Mouse (Mus musculus) stomach, embryonic 14.5 days (tissue): ENCODE measurements around the gene Rufy4. TPM values are rescaled to one million over a fixed set of nuclear protein-coding genes. Genes with fewer than 3 reads are reported as not detected.

Source experiments
- ATAC-seq: fragments of 200-750 bp; cut with Nextera tagmentation; 2 replicates; pipeline ENCODE4 v1.8.0; 2017; ENCODE audit warnings: low read depth, moderate TSS enrichment; ENCODE audit not compliant: insufficient number of reproducible peaks, insufficient read depth, low FRiP score
- H3K27ac ChIP-seq: fragments of 300-500 bp; sonication (generic); 2 replicates; pipeline ENCODE4 v1.5.1; 2014; ENCODE audit warnings: mild to moderate bottlenecking, low read length, moderate library complexity, mixed read lengths
- H3K27me3 ChIP-seq: fragments of 300-500 bp; sonication (generic); 2 replicates; pipeline ENCODE4 v1.6.1; 2014; ENCODE audit warnings: low read length, control low read depth, mixed read lengths; ENCODE audit not compliant: control insufficient read depth, insufficient read depth
- H3K36me3 ChIP-seq: fragments of 300-500 bp; sonication (generic); 2 replicates; pipeline ENCODE4 v1.6.1; 2014; ENCODE audit warnings: mild to moderate bottlenecking, control low read depth, low read length, moderate library complexity, mixed read lengths; ENCODE audit not compliant: control insufficient read depth, insufficient read depth
- H3K4me1 ChIP-seq: fragments of 300-500 bp; sonication (generic); 2 replicates; pipeline ENCODE4 v1.6.1; 2014; ENCODE audit warnings: low read length, control low read depth, mixed read lengths; ENCODE audit not compliant: control insufficient read depth, insufficient read depth
- H3K4me2 ChIP-seq: fragments of 300-500 bp; sonication (generic); replicated peaks from 2 replicates; pipeline ENCODE4 v1.6.1; 2014; ENCODE audit warnings: low read depth, low read length, control low read depth
- H3K4me3 ChIP-seq: fragments of 300-500 bp; sonication (generic); 2 replicates; pipeline ENCODE4 v1.5.1; 2014; ENCODE audit warnings: low read depth, low read length, control low read depth
- H3K9ac ChIP-seq: fragments of 300-500 bp; sonication (generic); replicated peaks from 2 replicates; pipeline ENCODE4 v1.6.1; 2014; ENCODE audit warnings: low read depth, mild to moderate bottlenecking, control low read depth, low read length, moderate library complexity, mixed read lengths
- H3K9me3 ChIP-seq: fragments of 300-500 bp; sonication (generic); 2 replicates; pipeline ENCODE4 v1.6.1; 2016; ENCODE audit warnings: low read depth, low read length, control low read depth; ENCODE audit not compliant: control insufficient read depth
- WGBS: fragments of 180-500 bp; shearing (Covaris S2); extraction: QIAGEN DNeasy Blood & Tissue Kit; methylation state at CpG from one replicate; pipeline ENCODE4 v1.1.7; 2014; 5-methylcytosine and 5-hydroxymethylcytosine counted together
- polyA plus RNA-seq: library from polyadenylated mRNA; unstranded; fragments of >200 nt; fragmentation: Nextera tagmentation; extraction: Ambion mirVana; gene quantifications from 2 replicates; pipeline ENCODE4 v1.2.1, GENCODE M21; 2014

Rufy4 gene
- polyA plus RNA-seq, 1 experiment from 2014 or later: 0.26 TPM

GRCm38 (mm10) chr1:74095728-74096127, 29.6 kb upstream of the Rufy4 start:
- H3K4me2 ChIP-seq: no peak overlapping the region
- H3K4me3 ChIP-seq: no peak overlapping the region
- H3K4me1 ChIP-seq: peaks cover 36% of the 10 kb centered on the region
- no peaks in the 10 kb centered on the region for H3K9me3 ChIP-seq
- no peaks in the 10 kb centered on the region for H3K36me3 ChIP-seq
- no peak overlapping the region for H3K9ac ChIP-seq
- no peak for ATAC-seq
- no peak overlapping the region for H3K27ac ChIP-seq
- peaks cover 15% of the 10 kb centered on the region; the same call in 1 of the 2 replicates for H3K27me3 ChIP-seq
- WGBS: 53% methylated on average over 3 of the region's 3 CpGs

GRCm38 (mm10) chr1:74098004-74099000, 27.0 kb upstream of the Rufy4 start:
- peaks cover 21% of the 10 kb centered on the region for H3K4me1 ChIP-seq
- peak; percentile 30 for ATAC-seq
- under 1% methylated on average over 58 of the region's 58 CpGs for WGBS
- H3K27ac ChIP-seq: peak overlapping the region; percentile 48; the same call in 1 of the 2 replicates
- H3K9me3 ChIP-seq: no peaks in the 10 kb centered on the region
- peak overlapping the region; percentile 51 for H3K4me3 ChIP-seq
- peaks cover 15% of the 10 kb centered on the region; the same call in 1 of the 2 replicates for H3K27me3 ChIP-seq
- H3K4me2 ChIP-seq: peak overlapping the region; percentile 96
- H3K36me3 ChIP-seq: no peaks in the 10 kb centered on the region
- peak overlapping the region; percentile 48 for H3K9ac ChIP-seq

DNA sequence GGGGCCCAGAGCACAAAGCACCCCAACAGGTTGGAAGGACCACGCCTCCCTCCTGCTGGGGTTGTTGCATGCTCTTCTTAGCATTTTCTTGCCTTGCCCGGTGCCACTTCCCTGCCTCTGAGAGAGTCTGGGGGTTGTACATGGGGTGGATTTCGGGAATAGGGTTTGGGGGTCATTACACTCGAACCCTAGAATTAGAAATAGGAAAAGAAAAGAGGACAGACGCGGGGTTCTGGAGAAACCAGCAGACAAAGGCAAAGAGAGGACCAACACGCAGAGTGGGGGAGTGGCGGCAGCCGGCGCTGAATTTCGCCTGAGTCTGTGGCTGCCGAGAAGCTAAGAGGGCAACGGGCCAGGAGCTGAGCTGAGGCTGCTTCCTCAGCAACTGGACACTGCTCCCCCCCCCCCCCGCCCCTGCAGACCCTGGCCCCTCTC, 26.3 kb upstream of the Rufy4 start:
- peaks cover 28% of the 10 kb centered on the region for H3K4me1 ChIP-seq
- H3K27me3 ChIP-seq: peaks cover 15% of the 10 kb centered on the region; the same call in 1 of the 2 replicates
- H3K27ac ChIP-seq: peak overlapping the region; percentile 48; the same call in 1 of the 2 replicates
- H3K4me3 ChIP-seq: peak overlapping the region; percentile 51
- H3K9me3 ChIP-seq: no peaks in the 10 kb centered on the region
- 0 out of 2 replicates have a peak, but pooled peaks have one; percentile 35 for ATAC-seq
- H3K36me3 ChIP-seq: no peaks in the 10 kb centered on the region
- H3K4me2 ChIP-seq: peak overlapping the region; percentile 96
- H3K9ac ChIP-seq: peak overlapping the region; percentile 48
- under 1% methylated on average over 13 of the region's 14 CpGs for WGBS

- Histone ChIP-seq H3K9ac (no peak overlapping the region), H3K36me3 (no peaks in the 10 kb centered on the region), H3K27me3 (no peaks in the 10 kb centered on the region), H3K27ac (no peak overlapping the region), H3K4me2 (no peak overlapping the region), H3K4me3 (no peak overlapping the region), H3K9me3 (no peaks in the 10 kb centered on the region), H3K4me1 (peaks cover 21% of the 10 kb centered on the region)
- peak; percentile 43; the same call in 1 of the 2 replicates for ATAC-seq
- 24% methylated on average over 6 of the region's 6 CpGs for WGBS
Observed at GRCm38 (mm10) chr1:74103654-74104353, 21.5 kb upstream of the Rufy4 start.

- Histone ChIP-seq H3K4me1 (peaks cover 14% of the 10 kb centered on the region), H3K4me2 (no peak overlapping the region), H3K9me3 (no peaks in the 10 kb centered on the region), H3K27ac (no peak overlapping the region), H3K27me3 (no peaks in the 10 kb centered on the region), H3K36me3 (no peaks in the 10 kb centered on the region), H3K4me3 (no peak overlapping the region), H3K9ac (no peak overlapping the region)
- WGBS: 87% methylated on average over 4 of the region's 4 CpGs
- ATAC-seq: no peak
Observed at GRCm38 (mm10) chr1:74105660-74106059, 19.7 kb upstream of the Rufy4 start.

DNA sequence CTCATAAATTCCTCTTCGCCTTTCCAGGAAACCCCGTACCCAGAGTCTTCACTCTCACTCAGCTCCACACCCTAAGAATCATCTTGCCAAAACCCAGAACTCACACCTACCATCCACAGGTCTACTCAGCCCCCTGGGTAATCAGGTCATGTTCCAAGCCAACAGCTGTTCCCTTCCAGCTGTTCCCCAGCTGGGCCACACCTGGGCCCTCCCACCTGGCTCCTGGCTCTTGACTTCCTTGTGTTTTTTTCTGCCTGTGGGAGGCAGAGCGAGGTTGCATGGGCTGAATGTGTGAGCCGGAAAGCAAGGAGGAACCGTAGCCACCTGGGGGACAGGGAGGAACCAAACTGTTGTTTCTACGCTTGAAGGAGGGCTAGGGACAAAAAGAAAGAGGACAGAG, 19.1 kb upstream of the Rufy4 start:
- WGBS: 56% methylated on average over 6 of the region's 6 CpGs
- H3K4me1 ChIP-seq: peaks cover 18% of the 10 kb centered on the region

GRCm38 (mm10) chr1:74107931-74108618, 17.3 kb upstream of the Rufy4 start:
- no peak for ATAC-seq
- Histone ChIP-seq H3K36me3 (no peaks in the 10 kb centered on the region), H3K4me2 (no peak overlapping the region), H3K4me1 (peaks cover 25% of the 10 kb centered on the region), H3K27me3 (no peaks in the 10 kb centered on the region), H3K9ac (no peak overlapping the region), H3K9me3 (no peaks in the 10 kb centered on the region), H3K27ac (no peak overlapping the region), H3K4me3 (no peak overlapping the region)
- WGBS: 74% methylated on average over 4 of the region's 5 CpGs

More for the DNA sequence above, 19.1 kb upstream of the Rufy4 start:
- no peak for ATAC-seq
- H3K9me3 ChIP-seq: no peaks in the 10 kb centered on the region
- H3K36me3 ChIP-seq: no peaks in the 10 kb centered on the region
- H3K4me3 ChIP-seq: no peak overlapping the region
- H3K4me2 ChIP-seq: no peak overlapping the region
- H3K27me3 ChIP-seq: no peaks in the 10 kb centered on the region
- H3K27ac ChIP-seq: no peak overlapping the region
- H3K9ac ChIP-seq: no peak overlapping the region

DNA sequence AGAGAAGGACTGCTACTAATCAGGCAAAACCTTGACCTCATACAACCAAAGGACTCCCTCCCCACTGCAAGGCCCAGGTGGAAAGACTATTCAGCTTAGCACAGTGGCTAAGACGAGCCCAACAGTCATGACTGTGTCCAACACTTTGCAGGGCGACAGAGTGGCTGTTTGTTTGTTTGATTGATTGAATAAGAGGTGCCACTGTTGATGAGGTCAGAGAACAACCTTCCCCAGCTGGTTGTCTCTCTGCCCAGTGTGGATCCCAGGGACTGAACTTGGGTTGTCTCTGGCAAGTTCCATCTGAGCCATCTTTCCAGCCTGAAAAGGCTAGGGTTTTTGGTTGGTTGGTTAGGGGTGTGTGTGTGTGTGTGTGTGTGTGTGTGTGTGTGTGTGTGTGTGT, 15.7 kb upstream of the Rufy4 start:
- Histone ChIP-seq H3K4me2 (no peak overlapping the region), H3K9me3 (no peaks in the 10 kb centered on the region), H3K27ac (no peak overlapping the region), H3K9ac (no peak overlapping the region), H3K4me1 (peaks cover 11% of the 10 kb centered on the region), H3K36me3 (no peaks in the 10 kb centered on the region), H3K4me3 (no peak overlapping the region), H3K27me3 (no peaks in the 10 kb centered on the region)
- ATAC-seq: no peak
- WGBS: 46% methylated on average over 2 of the region's 2 CpGs
